Mouse (Mus musculus): Measurements from ENCODE around the gene Prl8a6. TPM values are rescaled to one million over a fixed set of nuclear protein-coding genes. Genes with fewer than 3 reads are reported as not detected.
A peak's percentile ranks its signal among the peaks of the same experiment; 100 is the strongest.

Prl8a6 gene
- polyA plus RNA-seq (2015; fragmentation: Nextera tagmentation; extraction: Ambion mirVana), result not detected in 2 replicates

DNA sequence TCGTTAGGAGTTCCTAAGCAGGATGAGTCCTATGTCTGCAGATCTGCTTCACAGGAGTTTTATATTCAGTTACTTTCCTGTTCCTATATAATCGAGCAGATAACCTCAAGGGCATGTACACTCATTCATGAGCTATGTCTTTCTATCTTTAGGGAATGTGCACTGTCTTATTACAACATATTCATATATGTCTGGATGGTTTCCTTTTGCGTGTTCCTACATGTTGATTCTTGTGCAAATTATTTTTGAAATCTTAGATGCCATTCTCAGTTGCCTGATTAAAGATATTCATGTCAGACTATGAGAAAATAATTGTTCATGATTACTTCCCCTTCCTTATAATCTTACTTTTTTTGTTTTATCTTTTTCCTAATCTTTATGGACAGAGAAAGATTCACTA is at the start of gene Prl8a6:
TSS of gene Prl8a6 (minus strand) at position 101 of the 400 bp plus-strand sequence.
- no peaks in the 10 kb centered on the region for H3K27me3 ChIP-seq
- H3K27ac ChIP-seq (replicated peaks), result no peak within 1 kb of the TSS
- 84% methylated on average over 3 of the region's 3 CpGs for WGBS
- H3K36me3 ChIP-seq, result no peaks in the 10 kb centered on the region
- no peaks in the 10 kb centered on the region for H3K9me3 ChIP-seq
- H3K4me3 ChIP-seq, result no peak within 1 kb of the TSS
- no peak for ATAC-seq (ENCODE audit: low FRiP score, low read depth)
- no peaks in the 10 kb centered on the region for H3K4me1 ChIP-seq (replicated peaks)
- no peak within 1 kb of the TSS for H3K4me2 ChIP-seq
- no peak within 1 kb of the TSS for H3K9ac ChIP-seq

DNA sequence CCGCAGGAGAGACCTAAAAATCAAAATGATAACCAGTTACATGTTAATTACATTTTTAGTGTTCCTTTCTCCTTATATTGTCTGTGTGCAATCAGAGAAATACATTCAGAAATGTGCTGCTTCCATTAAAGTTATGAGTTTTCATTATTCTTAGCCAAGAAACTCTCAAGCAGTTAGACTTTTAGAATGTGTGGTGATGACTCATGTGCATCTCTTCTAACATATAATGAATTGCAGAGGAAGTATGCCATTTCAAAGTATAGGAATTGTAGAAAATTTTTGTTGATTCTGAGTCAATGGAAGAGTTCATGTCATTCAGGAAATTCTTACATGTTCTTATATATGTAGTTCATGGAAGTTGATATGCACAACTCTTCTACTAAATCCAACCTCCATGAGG is 5.3 kb downstream of the Prl8a6 start:
- 70% methylated on average over 1 of the region's 1 CpGs for WGBS
- no peaks in the 10 kb centered on the region for H3K4me1 ChIP-seq (replicated peaks)
- H3K27me3 ChIP-seq, result no peaks in the 10 kb centered on the region
- no peaks in the 10 kb centered on the region for H3K9me3 ChIP-seq
- no peaks in the 10 kb centered on the region for H3K36me3 ChIP-seq
- no peak overlapping the region for H3K4me3 ChIP-seq
- H3K4me2 ChIP-seq, result no peak overlapping the region
- no peak overlapping the region for H3K9ac ChIP-seq
- ATAC-seq (ENCODE audit: low FRiP score, low read depth), result no peak
- no peak overlapping the region for H3K27ac ChIP-seq (replicated peaks)

DNA sequence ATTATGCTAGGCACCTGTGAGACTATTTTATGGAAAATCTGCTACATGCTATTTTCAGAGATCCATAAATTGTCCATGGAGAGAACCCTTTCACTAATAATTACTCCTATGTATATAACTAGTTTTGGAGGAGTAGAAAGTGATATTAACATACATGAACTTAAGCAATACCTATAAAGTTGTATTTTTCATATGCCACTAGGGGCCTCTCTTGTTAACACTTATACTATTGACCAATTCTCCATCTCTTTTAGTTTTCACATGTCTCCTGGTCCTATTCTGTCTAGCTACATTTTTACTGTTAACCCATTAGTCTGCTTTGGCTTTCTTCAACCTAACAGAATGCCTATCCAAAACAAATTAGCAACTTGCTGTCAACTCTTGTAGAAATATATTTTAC is 24.8 kb downstream of the Prl8a6 start:
- Histone ChIP-seq H3K4me2 (no peak overlapping the region), H3K27me3 (no peaks in the 10 kb centered on the region), H3K4me3 (no peak overlapping the region), H3K9me3 (no peaks in the 10 kb centered on the region), H3K4me1 (replicated peaks) (no peaks in the 10 kb centered on the region), H3K27ac (replicated peaks) (no peak overlapping the region), H3K36me3 (no peaks in the 10 kb centered on the region), H3K9ac (no peak overlapping the region)
- no peak for ATAC-seq (ENCODE audit: low FRiP score, low read depth)

DNA sequence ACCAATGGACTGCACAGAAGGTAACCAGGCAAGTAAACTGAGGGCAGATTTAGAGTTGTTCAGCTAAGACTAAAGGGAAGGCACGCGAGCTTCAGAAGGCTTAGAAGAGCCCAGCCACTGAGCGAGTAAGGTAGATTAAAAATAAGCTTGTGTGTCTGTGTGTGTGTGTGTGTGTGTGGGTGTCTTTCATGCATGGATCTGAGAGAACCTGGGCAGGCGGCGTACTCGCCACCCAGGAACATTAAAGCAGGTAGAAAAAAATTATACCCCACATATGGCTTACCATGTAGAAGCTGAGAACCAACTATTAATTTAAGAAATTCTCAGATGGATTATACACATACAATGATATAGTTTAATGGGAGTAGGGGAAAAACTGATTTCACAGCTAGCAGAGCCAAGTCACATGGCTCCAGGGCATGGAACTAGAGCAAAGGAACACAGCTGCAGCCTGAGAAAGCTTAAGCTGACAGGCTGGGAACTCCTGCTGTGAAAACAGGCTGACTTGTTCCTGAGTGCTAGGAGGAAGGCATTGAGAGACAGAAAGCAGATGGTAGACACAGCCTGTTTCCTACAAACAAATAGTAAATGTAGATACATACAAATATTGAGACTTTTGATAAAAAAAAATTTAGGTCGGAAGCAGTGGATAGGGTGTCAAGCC is 39.3 kb downstream of the Prl8a6 start:
- Histone ChIP-seq H3K27me3 (no peaks in the 10 kb centered on the region), H3K9ac (no peak overlapping the region), H3K4me2 (no peak overlapping the region), H3K36me3 (no peaks in the 10 kb centered on the region), H3K4me3 (no peak overlapping the region), H3K27ac (replicated peaks) (no peak overlapping the region), H3K4me1 (replicated peaks) (no peaks in the 10 kb centered on the region), H3K9me3 (no peaks in the 10 kb centered on the region)
- peak; percentile 79 for ATAC-seq (ENCODE audit: low FRiP score, low read depth)
- WGBS, result 79% methylated on average over 7 of the region's 7 CpGs

GRCm38 (mm10) chr13:27390746-27391145 is 47.7 kb downstream of the Prl8a6 start, which contains the start of gene Prl2b1:
TSS of gene Prl2b1 (minus strand) at chr13:27390846.
- H3K9ac ChIP-seq, result no peak within 1 kb of the TSS
- H3K4me2 ChIP-seq, result no peak within 1 kb of the TSS
- H3K27ac ChIP-seq (replicated peaks), result no peak within 1 kb of the TSS
- ATAC-seq (ENCODE audit: low FRiP score, low read depth), result no peak
- H3K4me3 ChIP-seq, result no peak within 1 kb of the TSS
- H3K4me1 ChIP-seq (replicated peaks), result no peaks in the 10 kb centered on the region
- H3K27me3 ChIP-seq, result no peaks in the 10 kb centered on the region
- H3K36me3 ChIP-seq, result no peaks in the 10 kb centered on the region
- 86% methylated on average over 6 of the region's 6 CpGs for WGBS
- no peaks in the 10 kb centered on the region for H3K9me3 ChIP-seq

Other genes with a start within 250 kb of the Prl8a6 start
- gene Prl3c1, start 242.0 kb downstream of the Prl8a6 start, polyA plus RNA-seq (2015; fragmentation: Nextera tagmentation; extraction: Ambion mirVana), result not detected in 2 replicates
- not detected in 2 replicates for gene Prl3b1, start 196.8 kb downstream of the Prl8a6 start, polyA plus RNA-seq (2015; fragmentation: Nextera tagmentation; extraction: Ambion mirVana)
- gene Prl3a1, start 179.3 kb downstream of the Prl8a6 start, polyA plus RNA-seq (2015; fragmentation: Nextera tagmentation; extraction: Ambion mirVana), result not detected in 2 replicates
- not detected in 2 replicates for gene Prl6a1, start 126.1 kb downstream of the Prl8a6 start, polyA plus RNA-seq (2015; fragmentation: Nextera tagmentation; extraction: Ambion mirVana)
- gene Prl8a2, start 93.0 kb downstream of the Prl8a6 start, polyA plus RNA-seq (2015; fragmentation: Nextera tagmentation; extraction: Ambion mirVana), result not detected in 2 replicates
- gene Prl2b1, start 47.8 kb downstream of the Prl8a6 start, polyA plus RNA-seq (2015; fragmentation: Nextera tagmentation; extraction: Ambion mirVana), result not detected in 2 replicates
- gene Prl8a8, start 74.5 kb upstream of the Prl8a6 start, polyA plus RNA-seq (2015; fragmentation: Nextera tagmentation; extraction: Ambion mirVana), result not detected in 2 replicates
- not detected in 2 replicates for gene Prl8a9, start 125.9 kb upstream of the Prl8a6 start, polyA plus RNA-seq (2015; fragmentation: Nextera tagmentation; extraction: Ambion mirVana)
- not detected in 2 replicates for gene Prl8a1, start 143.5 kb upstream of the Prl8a6 start, polyA plus RNA-seq (2015; fragmentation: Nextera tagmentation; extraction: Ambion mirVana)
- gene Prl7b1, start 171.9 kb upstream of the Prl8a6 start, polyA plus RNA-seq (2015; fragmentation: Nextera tagmentation; extraction: Ambion mirVana), result not detected in 2 replicates
- not detected in 2 replicates for gene Prl7a1, start 203.8 kb upstream of the Prl8a6 start, polyA plus RNA-seq (2015; fragmentation: Nextera tagmentation; extraction: Ambion mirVana)
- gene Prl7a2, start 229.3 kb upstream of the Prl8a6 start, polyA plus RNA-seq (2015; fragmentation: Nextera tagmentation; extraction: Ambion mirVana), result not detected in 2 replicates

Data from hindbrain, embryonic 15.5 days (tissue).